Mouse (Mus musculus) c-Kit-positive CD71-positive TER-119-positive erythroid progenitor cells, embryonic 14.5 days (primary cell): Measurements from ENCODE around the gene Gm10961.
"Not testable (repeated sequence)": the region's sequence is repeated elsewhere in the genome, so short reads cannot be mapped to it uniquely, and the experiment has no call there.

ENCODE experiments used
- DNase-seq: peaks from one replicate; pipeline ENCODE4 v3.0.0-alpha.2; 2013; ENCODE audit warnings: low spot score

The Gm10961 gene

GRCm38 (mm10) chr3:107617800-107618199 is 13.3 kb upstream of the Gm10961 start:
- DNase-seq: no peak

- DNase-seq: no peak
Observed at GRCm38 (mm10) chr3:107619911-107620310, 11.2 kb upstream of the Gm10961 start.

- DNase-seq: no peak
Observed at GRCm38 (mm10) chr3:107621286-107622075, 9.6 kb upstream of the Gm10961 start.

- no peak for DNase-seq
Observed at GRCm38 (mm10) chr3:107622537-107622936, 8.6 kb upstream of the Gm10961 start.

- DNase-seq: no peak
Observed at GRCm38 (mm10) chr3:107624424-107624823, 6.7 kb upstream of the Gm10961 start.

- no peak for DNase-seq
Observed at GRCm38 (mm10) chr3:107625536-107625935, 5.6 kb upstream of the Gm10961 start.

GRCm38 (mm10) chr3:107626751-107627150 is 4.4 kb upstream of the Gm10961 start:
- DNase-seq: no peak

- DNase-seq: no peak
Observed at GRCm38 (mm10) chr3:107627641-107628040, 3.5 kb upstream of the Gm10961 start.

- no peak for DNase-seq
Observed at GRCm38 (mm10) chr3:107628551-107628950, 2.6 kb upstream of the Gm10961 start.

- DNase-seq: no peak
Observed at GRCm38 (mm10) chr3:107629411-107629810, 1.7 kb upstream of the Gm10961 start.

GRCm38 (mm10) chr3:107631523-107631958 is 419 bp downstream of the Gm10961 start, which contains the start of gene Strip1:
Gene Strip1 (minus strand): TSS chr3:107631694.
- DNase-seq: peak; percentile 92

- DNase-seq: no peak
Observed at GRCm38 (mm10) chr3:107632786-107633185, 1.7 kb downstream of the Gm10961 start.

- no peak for DNase-seq
Observed at GRCm38 (mm10) chr3:107633906-107634305, 2.8 kb downstream of the Gm10961 start.

- DNase-seq: no peak
Observed at GRCm38 (mm10) chr3:107635836-107636235, 4.7 kb downstream of the Gm10961 start.

- no peak for DNase-seq
Observed at GRCm38 (mm10) chr3:107636236-107636635, 5.1 kb downstream of the Gm10961 start.

- no peak for DNase-seq
Observed at GRCm38 (mm10) chr3:107637606-107638172, 6.6 kb downstream of the Gm10961 start.

GRCm38 (mm10) chr3:107646947-107647346 is 15.8 kb downstream of the Gm10961 start:
- DNase-seq: no peak

- not testable (repeated sequence) for DNase-seq
Observed at GRCm38 (mm10) chr3:107650276-107650675, 19.2 kb downstream of the Gm10961 start.

GRCm38 (mm10) chr3:107652968-107653367 is 21.8 kb downstream of the Gm10961 start:
- DNase-seq: no peak

- DNase-seq: no peak
Observed at GRCm38 (mm10) chr3:107654861-107655260, 23.7 kb downstream of the Gm10961 start.

GRCm38 (mm10) chr3:107655491-107655890 is 24.4 kb downstream of the Gm10961 start:
- no peak for DNase-seq

GRCm38 (mm10) chr3:107656151-107656550 is 25.0 kb downstream of the Gm10961 start:
- no peak for DNase-seq

- DNase-seq: no peak
Observed at GRCm38 (mm10) chr3:107656888-107657287, 25.8 kb downstream of the Gm10961 start.
